In genomic region chrX:101256603-101257002, GRCm38 (mm10) we compare ENCODE assay signal across 12 mouse cellular contexts. TPM values are rescaled to one million over a fixed set of nuclear protein-coding genes. Genes with fewer than 3 reads are reported as not detected.
DNase-seq lines count a peak whose midpoint lies in the region; ATAC-seq and TF ChIP-seq lines count a peak whose summit lies in the region.
"Had no signal": no experiment of that assay in that cellular context is flagged by ENCODE, and none has a peak within 500 bp of the region (broad histone marks: within the 10 kb centered on the region; RNA-seq: fewer than 3 reads in every experiment).

No protein-coding gene starts in this region.

- 85% methylated on average over 13 of the region's 13 CpGs for WGBS in hindbrain, postnatal 0 days
- 83% methylated on average over 13 of the region's 13 CpGs for WGBS in hindbrain, embryonic 14.5 days
- WGBS in small intestine, adult 2 months = 87% methylated on average over 13 of the region's 13 CpGs

- in situ Hi-C loops in ES-E14 (cut with MboI; ENCODE audit: low sequenced_read_pairs in 2 of 2, unreplicated experiment in 2 of 2) = no loop called here

- no peak overlapping the region for H3K4me3 ChIP-seq in hindbrain, postnatal 0 days (ENCODE audit: low read length)
- H3K4me3 ChIP-seq in hindbrain, embryonic 14.5 days (replicated peaks; ENCODE audit: low read length) = no peak overlapping the region
- H3K4me3 ChIP-seq in ES-E14 (ENCODE audit: insufficient read depth in 1 of 2, low read depth in 1 of 2, low read length in 2 of 2, poor library complexity in 1 of 2, severe bottlenecking in 1 of 2) = peak overlapping the region; percentile 25 to 34; a peak in 3 of 4 replicates
- no peak overlapping the region for H3K4me3 ChIP-seq in small intestine, adult 2 months (ENCODE audit: low read depth, low read length)

- no peaks in the 10 kb centered on the region for H3K4me1 ChIP-seq in hindbrain, postnatal 0 days (ENCODE audit: insufficient read depth, low read length)
- no peaks in the 10 kb centered on the region for H3K4me1 ChIP-seq in hindbrain, embryonic 14.5 days (replicated peaks; ENCODE audit: control insufficient read depth, insufficient read depth, low read length)
- peaks cover 4% of the 10 kb centered on the region in 2 experiments; a peak in 2 of 4 replicates for H3K4me1 ChIP-seq in ES-E14 (ENCODE audit: control insufficient read depth in 2 of 2, insufficient read depth in 2 of 2, low read length in 2 of 2, poor library complexity in 1 of 2)
- H3K4me1 ChIP-seq in small intestine, adult 2 months (ENCODE audit: control insufficient read depth, insufficient read depth, insufficient read length, low read length) = 0 out of 2 replicates have a peak, but pooled peaks cover 2% of the 10 kb centered on the region

- H3K9me3 ChIP-seq in hindbrain, postnatal 0 days (ENCODE audit: low read length) = no peaks in the 10 kb centered on the region
- no peaks in the 10 kb centered on the region for H3K9me3 ChIP-seq in hindbrain, embryonic 14.5 days (ENCODE audit: control insufficient read depth, low read length)
- no peaks in the 10 kb centered on the region for H3K9me3 ChIP-seq in ES-E14 (ENCODE audit: control insufficient read depth, insufficient read depth, low read depth, low read length)

- ATAC-seq in hindbrain, postnatal 0 days = no peak
- ATAC-seq in hindbrain, embryonic 14.5 days (ENCODE audit: low FRiP score) = no peak
- 0 out of 2 replicates have a peak, but pooled peaks have one; percentile 6 for ATAC-seq in granulocyte monocyte progenitor cell, adult 5-6 weeks (replicated peaks; ENCODE audit: poor library complexity, severe bottlenecking)

- no peak overlapping the region for H3K4me2 ChIP-seq in hindbrain, postnatal 0 days (ENCODE audit: low read depth, low read length)
- no peak overlapping the region for H3K4me2 ChIP-seq in hindbrain, embryonic 14.5 days (replicated peaks)

- H3K27me3 ChIP-seq in hindbrain, postnatal 0 days (ENCODE audit: insufficient read depth, low read length) = no peaks in the 10 kb centered on the region
- no peaks in the 10 kb centered on the region for H3K27me3 ChIP-seq in hindbrain, embryonic 14.5 days (ENCODE audit: control insufficient read depth, insufficient read depth, low read length)
- H3K27me3 ChIP-seq in small intestine, adult 2 months (ENCODE audit: control insufficient read depth, insufficient read depth, low read length) = no peaks in the 10 kb centered on the region

- H3K9ac ChIP-seq in hindbrain, postnatal 0 days (replicated peaks; ENCODE audit: low read length) = no peak overlapping the region
- H3K9ac ChIP-seq in hindbrain, embryonic 14.5 days = no peak overlapping the region
- peak overlapping the region; percentile 52; the same call in 1 of the 2 replicates for H3K9ac ChIP-seq in ES-E14 (ENCODE audit: insufficient read depth, low read depth, low read length, poor library complexity, severe bottlenecking)

- no peak for TF ChIP-seq POLR2A in small intestine, adult 2 months (IDR thresholded peaks at IDR 0.05; ENCODE audit: low read depth, low read length)

- H3K36me3 ChIP-seq in hindbrain, postnatal 0 days (ENCODE audit: insufficient read depth, low read length) = no peaks in the 10 kb centered on the region
- no peaks in the 10 kb centered on the region for H3K36me3 ChIP-seq in hindbrain, embryonic 14.5 days (replicated peaks; ENCODE audit: control insufficient read depth, insufficient read depth)
- 0 out of 2 replicates have a peak, but pooled peaks cover 2% of the 10 kb centered on the region for H3K36me3 ChIP-seq in ES-E14 (ENCODE audit: control insufficient read depth, insufficient read depth, low read length, poor library complexity, severe bottlenecking)
- peaks cover 4% of the 10 kb centered on the region; the same call in 1 of the 2 replicates for H3K36me3 ChIP-seq in small intestine, adult 2 months (ENCODE audit: control insufficient read depth, insufficient read depth, low read length)

- peak; percentile 3 for DNase-seq in hindbrain, postnatal 0 days (ENCODE audit: low spot score)
- no peak for DNase-seq in hindbrain, embryonic 14.5 days (ENCODE audit: low spot score)
- no peak for DNase-seq in ES-E14 (ENCODE audit: low read depth, low spot score)
- no peak for DNase-seq in cerebellum, adult 11-12 months
- no peak for DNase-seq in urinary bladder, adult 18-20 months (ENCODE audit: low spot score in 2 of 2)
- no peak for DNase-seq in ovary, postnatal 14 days (ENCODE audit: low spot score)

- TF ChIP-seq CTCF in hindbrain, postnatal 0 days (IDR thresholded peaks at IDR 0.05; ENCODE audit: low read depth) = no peak; the same call in 1 of the 2 replicates
- TF ChIP-seq CTCF in small intestine, adult 2 months (IDR thresholded peaks at IDR 0.05; ENCODE audit: extremely low read depth, insufficient read length, insufficient replicate concordance, low read depth, low read length) = 0 out of 2 replicates have a peak, but pooled peaks have one; percentile 15

- H3K27ac ChIP-seq in hindbrain, postnatal 0 days = no peak overlapping the region
- no peak overlapping the region for H3K27ac ChIP-seq in hindbrain, embryonic 14.5 days
- H3K27ac ChIP-seq in ES-E14 (ENCODE audit: insufficient read depth, low read depth, low read length, poor library complexity, severe bottlenecking) = no peak overlapping the region
- H3K27ac ChIP-seq in small intestine, adult 2 months (ENCODE audit: insufficient read depth, low read depth, low read length) = no peak overlapping the region

TF ChIP-seq in ES-E14, 5 proteins besides CTCF, POLR2A, EP300 and RAD21:
- TF ChIP-seq CHD2 (IDR thresholded peaks at IDR 0.05; ENCODE audit: low read depth, low read length) = no peak

RNA-seq across cellular contexts. Expression of gene Foxo4, which starts 2.3 kb away (rescaled TPM):
- total RNA-seq in hindbrain, postnatal 0 days (2014; rRNA removed) = 16.9 and 21.4 TPM in 2 replicates
- polyA plus RNA-seq in hindbrain, postnatal 0 days (2015; fragmentation: Nextera tagmentation; extraction: Ambion mirVana) = 0.63 and 0.93 TPM in 2 replicates
- 0.81 and 0.99 TPM in 2 replicates for polyA plus RNA-seq in hindbrain, embryonic 14.5 days (2014; fragmentation: Nextera tagmentation; extraction: Ambion mirVana)
- total RNA-seq in ES-E14 (2012; rRNA removed) = 22.5 and 38.9 TPM in 2 replicates
- 7.0 and 14.4 TPM in 2 replicates for total RNA-seq in granulocyte monocyte progenitor cell, adult 5-6 weeks (2014; fragmentation: Nextera tagmentation)
- 12.8 and 16.9 TPM in 2 replicates for total RNA-seq in granulocyte monocyte progenitor cell, adult 5-6 weeks (2017)
- 13.7 and 32.2 TPM in 2 replicates for polyA plus RNA-seq in small intestine, adult 2 months (2012; rRNA removed)

RNA-seq across cellular contexts. Expression of gene Gm614, which starts 7.2 kb away (rescaled TPM):
- not detected in 2 replicates for total RNA-seq in hindbrain, postnatal 0 days (2014; rRNA removed)
- polyA plus RNA-seq in hindbrain, postnatal 0 days (2015; fragmentation: Nextera tagmentation; extraction: Ambion mirVana) = not detected in 2 replicates
- polyA plus RNA-seq in hindbrain, embryonic 14.5 days (2014; fragmentation: Nextera tagmentation; extraction: Ambion mirVana) = not detected in 2 replicates
- total RNA-seq in ES-E14 (2012; rRNA removed) = not detected in 2 replicates
- not detected in 2 replicates for total RNA-seq in granulocyte monocyte progenitor cell, adult 5-6 weeks (2014; fragmentation: Nextera tagmentation)
- not detected in 2 replicates for total RNA-seq in granulocyte monocyte progenitor cell, adult 5-6 weeks (2017)
- polyA plus RNA-seq in small intestine, adult 2 months (2012; rRNA removed) = 0.23 TPM in 1 of 2 replicates, not detected in the other
- total RNA-seq: adrenal gland, postnatal 36 days had no signal
- polyA plus RNA-seq: stomach, embryonic 16.5 days had no signal

RNA-seq across cellular contexts. Expression of gene Il2rg, which starts 11.5 kb away (rescaled TPM):
- 1.7 and 2.7 TPM in 2 replicates for total RNA-seq in hindbrain, postnatal 0 days (2014; rRNA removed)
- 5.1 and 5.8 TPM in 2 replicates for polyA plus RNA-seq in hindbrain, postnatal 0 days (2015; fragmentation: Nextera tagmentation; extraction: Ambion mirVana)
- 4.9 and 7.6 TPM in 2 replicates for polyA plus RNA-seq in hindbrain, embryonic 14.5 days (2014; fragmentation: Nextera tagmentation; extraction: Ambion mirVana)
- 2.0 and 2.6 TPM in 2 replicates for total RNA-seq in ES-E14 (2012; rRNA removed)
- 21.7 and 33.1 TPM in 2 replicates for total RNA-seq in granulocyte monocyte progenitor cell, adult 5-6 weeks (2014; fragmentation: Nextera tagmentation)
- 20.2 and 23.4 TPM in 2 replicates for total RNA-seq in granulocyte monocyte progenitor cell, adult 5-6 weeks (2017)
- 7.1 and 14.1 TPM in 2 replicates for polyA plus RNA-seq in small intestine, adult 2 months (2012; rRNA removed)

RNA-seq across cellular contexts. Expression of gene Gm20489, which starts 12.2 kb away (rescaled TPM):
- total RNA-seq in hindbrain, postnatal 0 days (2014; rRNA removed) = not detected in 2 replicates
- polyA plus RNA-seq in hindbrain, postnatal 0 days (2015; fragmentation: Nextera tagmentation; extraction: Ambion mirVana) = not detected in 2 replicates
- polyA plus RNA-seq in hindbrain, embryonic 14.5 days (2014; fragmentation: Nextera tagmentation; extraction: Ambion mirVana) = not detected in 2 replicates
- not detected in 2 replicates for total RNA-seq in ES-E14 (2012; rRNA removed)
- not detected in 2 replicates for total RNA-seq in granulocyte monocyte progenitor cell, adult 5-6 weeks (2014; fragmentation: Nextera tagmentation)
- total RNA-seq in granulocyte monocyte progenitor cell, adult 5-6 weeks (2017) = not detected in 2 replicates
- not detected in 2 replicates for polyA plus RNA-seq in small intestine, adult 2 months (2012; rRNA removed)
- total RNA-seq: adrenal gland, postnatal 36 days; gastrocnemius, postnatal 4 days; megakaryocyte progenitor cell, adult 5-6 weeks had no signal
- polyA plus RNA-seq: stomach, embryonic 16.5 days had no signal

RNA-seq across cellular contexts. Expression of gene Med12, which starts 17.2 kb away (rescaled TPM):
- 50.0 and 64.9 TPM in 2 replicates for total RNA-seq in hindbrain, postnatal 0 days (2014; rRNA removed)
- polyA plus RNA-seq in hindbrain, postnatal 0 days (2015; fragmentation: Nextera tagmentation; extraction: Ambion mirVana) = 19.0 TPM in 2 replicates
- 28.0 and 33.9 TPM in 2 replicates for polyA plus RNA-seq in hindbrain, embryonic 14.5 days (2014; fragmentation: Nextera tagmentation; extraction: Ambion mirVana)
- total RNA-seq in ES-E14 (2012; rRNA removed) = 26.7 and 27.0 TPM in 2 replicates
- 55.4 and 65.2 TPM in 2 replicates for total RNA-seq in granulocyte monocyte progenitor cell, adult 5-6 weeks (2014; fragmentation: Nextera tagmentation)
- 35.2 and 40.1 TPM in 2 replicates for total RNA-seq in granulocyte monocyte progenitor cell, adult 5-6 weeks (2017)
- 77.9 and 155 TPM in 2 replicates for polyA plus RNA-seq in small intestine, adult 2 months (2012; rRNA removed)

Comparison
In these comparisons a context has a peak if more than half of its experiments do, and no peak if none do; other contexts are left out.
1. H3K4me3 ChIP-seq: peak in ES-E14 (2 of 2); none in hindbrain, postnatal 0 days (single experiment), hindbrain, embryonic 14.5 days (single experiment) and small intestine, adult 2 months (single experiment).